Mouse (Mus musculus): ENCODE measurements around the gene Gramd1b.

Gene Gramd1b

GRCm38 (mm10) chr9:40245974-40246665 is 285.1 kb downstream of the Gramd1b start:
- no peak for DNase-seq

GRCm38 (mm10) chr9:40245466-40245865 is 285.7 kb downstream of the Gramd1b start:
- DNase-seq: no peak
